Mouse (Mus musculus) liver, embryonic 14.5 days (tissue): ENCODE measurements around the gene Zfp771.

Experiments
- CTCF ChIP-seq: IDR thresholded peaks from 2 replicates; pipeline ENCODE4 v1.5.1; 2016; ENCODE audit warnings: antibody characterized with exemption, low read depth, control low read depth
- EP300 ChIP-seq: IDR thresholded peaks from 2 replicates; pipeline ENCODE4 v1.6.1; 2016; ENCODE audit warnings: antibody characterized with exemption, low read depth

GRCm38 (mm10) chr7:127231376-127231775 lies 12.7 kb upstream of the Zfp771 start:
- TF ChIP-seq CTCF (no peak), EP300 (no peak)
